Mouse (Mus musculus) activated CD4-positive, CD25-positive, alpha-beta regulatory T cell (primary cell): ENCODE measurements around the gene Slc25a34. TPM values are rescaled to one million over a fixed set of nuclear protein-coding genes. Genes with fewer than 3 reads are reported as not detected.

Source experiments
- polyA plus RNA-seq, 2 experiments: library from polyadenylated mRNA; unstranded; fragments of 100-300 nt; shearing (Covaris generic); gene quantifications; one replicate each; pipeline ENCODE4 v1.2.1; 2017

The Slc25a34 gene
- not detected for polyA plus RNA-seq

DNA sequence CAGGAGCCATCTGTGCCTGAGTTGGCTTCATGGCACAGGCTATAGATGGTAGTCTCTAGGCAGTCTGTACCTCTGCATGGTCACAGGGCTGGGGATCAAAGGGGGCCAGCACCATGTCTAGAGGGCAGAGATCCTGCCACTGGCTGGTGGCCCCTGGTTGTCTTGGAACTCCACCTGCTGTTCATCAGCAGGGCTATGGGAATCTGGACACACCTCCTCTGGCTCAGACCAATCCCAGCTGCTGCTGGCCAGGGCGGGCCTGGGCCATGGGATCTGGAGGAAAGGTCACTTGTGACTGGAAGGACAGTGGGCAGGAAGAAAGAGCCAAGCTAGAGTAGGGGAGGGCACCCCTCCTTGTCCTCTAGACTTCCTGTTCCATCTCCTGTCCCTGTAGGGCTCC is at the start of gene Slc25a34:
Gene Slc25a34, minus strand, starts transcription at position 156 of the 400 bp plus-strand sequence.

DNA sequence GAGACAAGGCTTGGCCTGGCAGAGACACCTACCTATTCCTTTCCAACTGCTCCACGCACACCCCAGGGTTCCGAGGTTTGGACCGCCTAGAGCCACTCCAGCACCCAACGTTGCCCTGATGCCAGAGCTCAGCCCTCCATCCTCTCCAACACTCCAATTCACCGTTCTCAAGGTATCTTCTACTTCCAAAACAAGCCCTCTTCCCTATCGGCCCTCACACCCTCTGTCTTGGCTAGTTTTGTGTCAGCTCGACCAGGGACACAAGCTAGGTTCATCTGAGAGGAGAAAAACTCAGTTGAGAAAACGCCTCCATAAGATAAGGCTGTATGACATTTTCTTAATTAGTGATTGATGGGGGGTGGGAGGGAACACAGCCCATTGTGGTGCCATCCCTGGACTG is 41.2 kb upstream of the Slc25a34 start, which contains the start of gene Plekhm2:
Gene Plekhm2, minus strand, starts transcription at position 101 of the 400 bp plus-strand sequence.

DNA sequence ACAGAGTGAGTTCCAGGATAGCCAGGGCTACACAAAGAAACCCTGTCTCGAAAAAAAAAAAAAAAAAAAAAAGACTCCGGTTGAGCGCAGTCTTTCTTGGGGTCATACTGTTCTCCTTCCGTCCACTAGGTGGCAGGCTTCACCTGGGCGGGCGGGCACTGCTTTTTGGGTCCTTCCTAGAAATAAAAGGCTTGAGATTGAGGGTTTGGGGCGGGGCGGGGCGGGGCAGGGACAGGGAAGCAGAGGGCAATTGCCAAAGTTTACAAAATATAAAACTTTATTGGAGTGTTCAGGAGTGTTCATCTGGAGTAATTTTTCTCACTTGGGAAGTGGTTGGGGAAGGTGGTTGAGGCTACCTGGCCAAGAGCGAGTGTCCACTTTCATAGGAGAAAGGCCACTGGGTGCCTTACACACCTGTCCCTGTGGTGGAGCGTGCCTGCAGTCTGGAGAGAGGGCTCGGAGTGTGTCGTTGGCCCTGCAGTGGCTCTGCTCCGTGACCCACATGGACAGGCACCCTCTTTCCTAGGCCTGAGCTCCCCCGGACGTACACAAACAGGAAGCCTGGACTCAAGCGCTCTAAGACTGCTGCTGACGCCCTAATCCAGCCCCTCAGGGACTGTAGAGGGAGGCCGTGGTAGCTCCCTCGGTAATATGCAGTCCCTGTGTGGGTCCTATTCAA is 4.9 kb downstream of the Slc25a34 start, which contains the start of gene Tmem82:
Gene Tmem82, minus strand, starts transcription at position 69 of the 679 bp plus-strand sequence.

DNA sequence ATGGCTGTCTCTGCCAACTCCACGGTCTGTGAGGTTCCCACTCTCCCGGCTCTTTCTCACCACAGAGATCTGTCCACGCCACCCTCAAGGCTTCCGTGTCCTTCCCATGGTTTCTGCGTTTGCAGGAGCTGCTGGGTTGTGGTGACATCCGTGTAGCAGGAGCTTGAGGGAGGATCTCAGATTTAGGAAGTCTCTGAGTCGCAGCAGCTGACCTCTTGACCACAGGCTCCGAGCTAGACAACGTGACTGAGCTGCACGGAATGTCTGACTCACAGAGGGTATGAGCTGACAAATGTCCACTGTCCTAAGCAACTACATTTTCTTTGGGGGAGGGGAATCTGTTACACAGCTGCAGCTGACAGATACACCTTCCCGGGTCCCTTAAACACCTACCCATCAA is 17.8 kb downstream of the Slc25a34 start, which contains the start of gene Fblim1:
Gene Fblim1, minus strand, starts transcription at position 236 of the 400 bp plus-strand sequence.

Other genes starting within 250 kb of the Slc25a34 start
- gene Clcnka, start 225.1 kb downstream of the Slc25a34 start, polyA plus RNA-seq, result not detected
- not detected for gene Clcnkb, start 207.8 kb downstream of the Slc25a34 start, polyA plus RNA-seq
- not detected for gene Hspb7, start 203.0 kb downstream of the Slc25a34 start, polyA plus RNA-seq
- not detected for gene Srarp, start 187.7 kb downstream of the Slc25a34 start, polyA plus RNA-seq
- gene Zbtb17, start 179.2 kb downstream of the Slc25a34 start, polyA plus RNA-seq, result 10 to 100 TPM; 28.4 to 33.1 TPM
- 10 to 100 TPM; 24.7 to 34.4 TPM for gene Spen, start 85.2 kb downstream of the Slc25a34 start, polyA plus RNA-seq
- under 1 TPM in 1 of 2 experiments, not detected in 1; 0.44 TPM for gene Fblim1, start 17.7 kb downstream of the Slc25a34 start, polyA plus RNA-seq
- under 1 TPM; 0.32 to 0.37 TPM for gene Tmem82, start 5.2 kb downstream of the Slc25a34 start, polyA plus RNA-seq
- gene Plekhm2, start 41.1 kb upstream of the Slc25a34 start, polyA plus RNA-seq, result 1 to 10 TPM; 8.9 to 9.8 TPM
- gene Rsc1a1, start 61.8 kb upstream of the Slc25a34 start, polyA plus RNA-seq, result not detected
- gene Ddi2, start 99.6 kb upstream of the Slc25a34 start, polyA plus RNA-seq, result 10 to 100 TPM; 18.6 to 24.4 TPM
- gene Agmat, start 122.9 kb upstream of the Slc25a34 start, polyA plus RNA-seq, result under 1 TPM in 1 of 2 experiments, not detected in 1; 0.25 TPM
- 1 to 10 TPM; 3.4 TPM for gene Dnajc16, start 167.1 kb upstream of the Slc25a34 start, polyA plus RNA-seq
- 10 to 100 TPM in 1 of 2 experiments, 1 to 10 TPM in 1; 7.2 to 12.6 TPM for gene Casp9, start 169.8 kb upstream of the Slc25a34 start, polyA plus RNA-seq
- gene Cela2a, start 202.3 kb upstream of the Slc25a34 start, polyA plus RNA-seq, result under 1 TPM in 1 of 2 experiments, not detected in 1; 0.59 TPM
- gene Ctrc, start 222.5 kb upstream of the Slc25a34 start, polyA plus RNA-seq, result not detected